In the genomic region with DNA sequence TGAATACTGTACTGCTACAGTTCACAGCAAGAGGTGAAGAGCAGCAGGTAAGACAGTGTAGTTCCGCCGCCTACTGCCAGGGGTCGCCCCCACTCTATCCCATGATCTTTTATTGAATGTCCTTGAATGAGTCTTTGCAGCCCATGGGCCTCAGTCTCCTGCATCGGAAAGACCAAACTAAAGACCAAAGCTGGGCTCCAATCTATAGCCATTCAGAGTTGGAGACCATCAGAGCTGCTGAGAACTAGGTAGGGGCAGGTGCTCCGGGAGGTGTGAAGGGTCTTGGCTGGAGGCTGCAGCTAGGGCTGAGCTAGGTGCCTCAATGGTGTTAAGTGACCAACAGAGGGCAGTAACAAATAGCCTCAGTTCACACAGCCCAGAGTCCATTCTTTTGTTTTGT, we compare ENCODE assay signal across 8 mouse cellular contexts. TPM values are rescaled to one million over a fixed set of nuclear protein-coding genes. Genes with fewer than 3 reads are reported as not detected.
DNase-seq lines count a peak whose midpoint lies in the region; ATAC-seq and TF ChIP-seq lines count a peak whose summit lies in the region.

No protein-coding gene starts in this region.

- H3K27me3 ChIP-seq in kidney, embryonic 15.5 days, result no peaks in the 10 kb centered on the region
- H3K27me3 ChIP-seq in lung, postnatal 0 days (replicated peaks; ENCODE audit: insufficient read depth, low read length), result no peaks in the 10 kb centered on the region

- no peak overlapping the region for H3K4me3 ChIP-seq in kidney, embryonic 15.5 days (replicated peaks)
- H3K4me3 ChIP-seq in lung, postnatal 0 days (ENCODE audit: low read depth, low read length), result no peak overlapping the region

- H3K36me3 ChIP-seq in kidney, embryonic 15.5 days, result peaks cover 85% of the 10 kb centered on the region
- peaks cover 54% of the 10 kb centered on the region for H3K36me3 ChIP-seq in lung, postnatal 0 days (ENCODE audit: insufficient read depth, low read length)

- TF ChIP-seq CTCF in lung, postnatal 0 days (IDR thresholded peaks at IDR 0.05), result peak; percentile 81

- H3K27ac ChIP-seq in kidney, embryonic 15.5 days, result no peak overlapping the region
- H3K27ac ChIP-seq in lung, postnatal 0 days (ENCODE audit: low read length), result no peak overlapping the region

- peaks cover 7% of the 10 kb centered on the region; the same call in 1 of the 2 replicates for H3K9me3 ChIP-seq in kidney, embryonic 15.5 days (replicated peaks)
- no peaks in the 10 kb centered on the region for H3K9me3 ChIP-seq in lung, postnatal 0 days (ENCODE audit: low read length)

- WGBS in kidney, embryonic 15.5 days, result 66% methylated on average over 5 of the region's 5 CpGs
- 58% methylated on average over 5 of the region's 5 CpGs for WGBS in lung, postnatal 0 days

- H3K4me2 ChIP-seq in kidney, embryonic 15.5 days, result no peak overlapping the region
- no peak overlapping the region for H3K4me2 ChIP-seq in lung, postnatal 0 days (replicated peaks; ENCODE audit: low read depth, low read length)

- TF ChIP-seq EP300 in lung, postnatal 0 days (IDR thresholded peaks at IDR 0.05), result no peak

- H3K4me1 ChIP-seq in kidney, embryonic 15.5 days, result no peaks in the 10 kb centered on the region
- no peaks in the 10 kb centered on the region for H3K4me1 ChIP-seq in lung, postnatal 0 days (ENCODE audit: insufficient read depth, low read depth, low read length)

- ATAC-seq in erythroid progenitor cell, adult 5-6 weeks (replicated peaks; ENCODE audit: low FRiP score, poor library complexity, severe bottlenecking), result 0 out of 2 replicates have a peak, but pooled peaks have one; percentile 43
- peak; percentile 60; the same call in 1 of the 2 replicates for ATAC-seq in kidney, embryonic 15.5 days (replicated peaks; ENCODE audit: low FRiP score)
- ATAC-seq in lung, postnatal 0 days, result peak; percentile 74

- no peak overlapping the region for H3K9ac ChIP-seq in kidney, embryonic 15.5 days
- H3K9ac ChIP-seq in lung, postnatal 0 days (replicated peaks; ENCODE audit: low read depth), result no peak overlapping the region

- peak; percentile 20 for DNase-seq in cerebellum, adult 9-10 months
- no peak for DNase-seq in cerebellum, adult 8-10 months
- DNase-seq in urinary bladder, postnatal 36 days (ENCODE audit: low spot score in 2 of 2), result peak; percentile 45 to 67
- no peak for DNase-seq in urinary bladder, adult 2 months (ENCODE audit: low spot score)
- peak; percentile 66 for DNase-seq in lung, postnatal 0 days (ENCODE audit: low spot score)
- DNase-seq in testis, postnatal 10 days (ENCODE audit: low spot score), result peak; percentile 78

RNA-seq across cellular contexts. Expression of a gene that starts 48.3 kb away (rescaled TPM):
- 46.7 and 53.7 TPM in 2 replicates for polyA plus RNA-seq in urinary bladder, adult 2 months (2012; rRNA removed)
- 117 and 121 TPM in 2 replicates for total RNA-seq in erythroid progenitor cell, adult 5-6 weeks (2015; ENCODE audit: low replicate concordance)
- 142 and 208 TPM in 2 replicates for total RNA-seq in erythroid progenitor cell, adult 5-6 weeks (2017; ENCODE audit: low replicate concordance)
- 62.1 and 66.9 TPM in 2 replicates for polyA plus RNA-seq in kidney, embryonic 15.5 days (2015; fragmentation: Nextera tagmentation; extraction: Ambion mirVana)
- polyA plus RNA-seq in lung, postnatal 0 days (2015; fragmentation: Nextera tagmentation; extraction: Ambion mirVana), result 30.6 and 33.6 TPM in 2 replicates

Comparison
In these comparisons a context has a peak if more than half of its experiments do, and no peak if none do; other contexts are left out.
1. DNase-seq: peak in cerebellum, adult 9-10 months (single experiment), urinary bladder, postnatal 36 days (2 of 2), lung, postnatal 0 days (single experiment) and testis, postnatal 10 days (single experiment); none in cerebellum, adult 8-10 months (single experiment) and urinary bladder, adult 2 months (single experiment).
2. Peak in every context shown above with its lines, with median percentiles within 50 percentile points of each other: ATAC-seq.